Mouse (Mus musculus) urinary bladder, postnatal 36 days (tissue): ENCODE results near the gene Myo1d.
A peak's percentile ranks its signal among the peaks of the same experiment; 100 is the strongest.

Source experiments
- DNase-seq, 2 experiments: peaks; one replicate each; pipeline ENCODE4 v3.0.0; 2022; ENCODE audit warnings: low spot score in 2 of 2, mixed read lengths in 1 of 2

The Myo1d gene

DNA sequence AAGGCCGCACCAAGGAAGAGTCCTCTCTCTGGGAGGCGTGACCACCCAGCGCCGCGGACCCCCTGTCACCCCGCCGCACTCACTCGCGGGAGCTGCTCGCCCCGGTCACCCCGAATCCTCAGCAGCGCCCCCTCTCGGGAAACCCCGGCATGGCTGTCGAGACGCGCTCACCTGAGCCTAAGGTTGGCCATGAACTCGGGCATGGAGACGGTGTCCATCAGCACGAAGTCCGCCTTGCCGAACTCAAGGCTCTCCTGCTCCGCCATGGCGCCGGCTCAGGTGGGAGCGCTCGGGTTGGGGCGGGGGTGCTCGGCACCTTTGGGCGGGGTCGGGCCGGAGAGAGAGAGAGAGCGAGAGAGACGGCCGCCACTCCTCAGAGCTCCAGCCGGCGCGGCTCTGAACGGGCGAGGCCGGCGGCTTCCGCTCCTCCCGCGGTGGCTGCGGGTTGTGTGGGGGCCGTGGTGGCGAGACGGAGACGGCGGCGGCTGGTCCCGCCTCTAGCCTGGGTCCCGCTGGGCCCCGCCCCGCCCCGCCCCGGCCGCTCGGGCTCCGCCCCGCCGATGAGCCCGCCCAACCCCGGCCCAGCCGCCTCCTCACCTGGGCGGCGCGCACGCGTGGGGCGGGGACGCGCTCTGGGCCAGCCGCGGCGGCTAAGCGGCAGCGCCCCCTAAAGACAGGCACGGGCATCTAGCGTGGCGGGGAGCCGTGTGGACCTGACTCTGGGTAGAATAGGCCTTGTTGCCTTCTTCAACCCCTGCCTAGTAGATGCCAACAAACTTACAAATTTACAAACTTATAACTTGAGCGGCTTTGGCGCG is at the start of gene Myo1d:
Gene Myo1d, minus strand, starts transcription at position 499 of the 818 bp plus-strand sequence.
- peak; percentile 82 to 89 for DNase-seq

DNA sequence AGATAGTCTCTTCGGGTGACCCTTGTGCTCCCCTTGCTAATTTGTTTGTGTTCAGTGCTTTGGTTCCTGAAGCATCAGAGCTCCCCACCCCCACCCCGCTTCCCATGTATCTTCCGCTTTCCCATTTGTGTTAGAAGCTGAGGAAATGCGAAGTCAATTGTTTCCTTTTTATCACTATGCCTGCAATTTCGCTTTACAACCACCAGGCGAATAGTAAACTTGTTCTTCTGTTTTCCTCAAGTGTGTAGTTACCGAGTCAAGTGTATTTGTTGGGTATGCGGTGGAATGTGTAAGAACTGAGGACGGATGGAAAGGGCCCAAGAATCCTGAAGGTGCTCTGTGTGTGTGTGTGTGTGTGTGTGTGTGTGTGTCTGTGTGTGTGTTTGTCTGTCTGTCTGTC is 42.0 kb upstream of the Myo1d start:
- DNase-seq, result no peak

DNA sequence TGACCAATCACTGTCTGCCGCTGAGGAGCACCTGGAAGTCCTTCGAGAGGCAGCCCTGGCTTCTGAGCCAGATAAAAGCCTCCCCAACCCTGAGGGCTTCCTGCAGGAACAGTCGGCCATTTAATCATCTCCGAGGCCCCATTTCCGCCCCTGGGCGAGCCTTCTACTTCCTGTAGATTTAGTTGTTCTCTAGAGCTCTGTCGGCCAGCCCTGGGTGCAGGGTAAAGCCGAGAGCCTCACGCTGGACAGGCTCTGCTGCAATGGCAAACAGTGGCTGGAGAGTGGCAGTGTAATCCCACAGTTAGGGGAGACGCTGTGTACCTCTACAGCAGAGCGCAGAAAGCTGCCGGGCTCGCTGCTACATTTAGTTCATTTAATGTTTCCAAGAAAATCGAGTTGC is 41.5 kb upstream of the Myo1d start:
- DNase-seq, result no peak

DNA sequence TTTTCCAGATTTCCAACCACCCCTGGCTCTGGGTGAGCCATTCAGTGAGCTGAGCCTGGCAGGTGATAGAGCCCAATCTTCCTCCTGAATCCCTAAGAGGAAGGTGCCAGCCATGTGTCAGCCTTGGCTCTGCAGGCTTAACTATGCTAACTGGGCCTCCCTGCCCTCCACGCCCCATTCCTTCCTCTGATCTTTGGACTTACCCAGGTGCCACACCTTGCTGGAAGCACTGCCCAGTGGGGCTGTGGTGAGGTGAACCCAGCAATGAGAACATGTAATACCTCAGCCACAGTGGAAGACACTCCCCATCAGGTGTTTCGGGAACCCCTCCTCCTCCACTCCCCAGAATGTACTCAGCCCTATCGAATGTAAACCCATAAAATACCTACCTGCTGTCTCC is 40.3 kb upstream of the Myo1d start:
- DNase-seq, result peak in 1 of 2 experiments; percentile 20

DNA sequence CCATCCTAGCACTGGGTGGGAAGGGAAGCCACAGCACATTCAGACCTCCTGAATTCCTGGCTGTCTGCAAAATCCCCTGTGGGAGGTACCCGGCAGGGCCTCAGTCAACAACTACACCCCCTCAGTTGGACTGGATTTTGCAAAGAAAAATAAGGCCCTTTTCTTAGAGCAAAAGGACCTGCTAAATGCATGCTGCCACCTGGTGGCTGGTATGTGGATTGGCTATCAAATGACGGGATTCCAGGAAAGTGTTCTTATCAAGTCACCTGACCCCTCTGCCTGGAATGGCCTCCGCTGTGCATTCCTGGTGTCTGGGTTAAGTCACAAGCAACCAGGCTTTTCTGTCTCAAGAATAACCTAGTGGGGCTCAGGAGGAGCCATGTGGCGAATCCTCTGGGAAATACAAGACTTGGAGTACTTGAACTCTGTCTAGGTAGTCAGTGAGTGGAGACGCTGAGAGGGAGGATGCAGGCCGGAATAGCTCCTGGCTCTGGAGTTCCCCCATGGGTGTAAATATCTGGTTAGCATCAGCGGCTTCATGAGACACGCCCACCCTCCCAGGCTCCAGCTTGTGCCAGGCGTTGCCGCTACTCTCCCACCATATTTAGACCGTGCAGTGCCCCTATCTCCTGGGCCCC is 38.4 kb upstream of the Myo1d start:
- DNase-seq, result peak; percentile 68 to 76

DNA sequence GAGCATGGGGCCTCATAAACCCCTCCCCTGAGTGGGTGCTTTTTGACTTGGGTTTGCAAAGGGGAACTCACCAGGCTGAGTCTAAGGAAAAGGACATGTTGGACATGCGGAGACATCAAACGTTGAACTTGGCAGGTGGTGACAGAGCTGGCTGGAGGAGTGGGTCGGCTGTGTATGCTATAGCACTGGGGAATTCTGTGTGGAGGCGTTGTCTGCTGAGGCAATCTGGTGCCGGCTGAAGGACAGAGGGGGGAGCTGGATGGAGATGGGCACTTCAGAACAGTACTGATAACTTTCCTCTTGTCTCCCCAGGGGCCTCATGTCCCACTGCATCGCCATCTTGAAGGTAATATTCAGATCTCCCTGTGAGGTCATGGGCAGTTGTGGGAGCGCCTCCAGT is 35.5 kb upstream of the Myo1d start:
- no peak for DNase-seq

DNA sequence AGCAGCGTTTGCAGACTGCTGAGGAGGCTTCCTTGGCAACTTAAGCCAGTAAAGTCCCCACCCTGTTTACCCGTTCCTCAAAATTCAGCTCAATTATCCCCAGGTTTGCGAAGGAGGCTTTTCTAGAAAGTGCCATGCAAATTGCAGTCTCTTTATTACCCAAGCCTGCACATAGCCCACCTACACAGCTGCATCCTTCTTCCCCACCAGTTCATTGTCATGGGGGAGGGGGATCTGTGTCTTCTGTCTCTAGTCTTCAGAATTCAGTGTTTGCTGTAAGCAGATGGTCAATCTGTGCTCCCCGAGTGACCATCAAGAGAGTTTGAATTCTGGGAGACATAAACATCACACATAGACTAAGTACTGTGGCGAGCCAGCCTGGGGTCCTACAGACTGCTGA is 31.3 kb upstream of the Myo1d start:
- no peak for DNase-seq

DNA sequence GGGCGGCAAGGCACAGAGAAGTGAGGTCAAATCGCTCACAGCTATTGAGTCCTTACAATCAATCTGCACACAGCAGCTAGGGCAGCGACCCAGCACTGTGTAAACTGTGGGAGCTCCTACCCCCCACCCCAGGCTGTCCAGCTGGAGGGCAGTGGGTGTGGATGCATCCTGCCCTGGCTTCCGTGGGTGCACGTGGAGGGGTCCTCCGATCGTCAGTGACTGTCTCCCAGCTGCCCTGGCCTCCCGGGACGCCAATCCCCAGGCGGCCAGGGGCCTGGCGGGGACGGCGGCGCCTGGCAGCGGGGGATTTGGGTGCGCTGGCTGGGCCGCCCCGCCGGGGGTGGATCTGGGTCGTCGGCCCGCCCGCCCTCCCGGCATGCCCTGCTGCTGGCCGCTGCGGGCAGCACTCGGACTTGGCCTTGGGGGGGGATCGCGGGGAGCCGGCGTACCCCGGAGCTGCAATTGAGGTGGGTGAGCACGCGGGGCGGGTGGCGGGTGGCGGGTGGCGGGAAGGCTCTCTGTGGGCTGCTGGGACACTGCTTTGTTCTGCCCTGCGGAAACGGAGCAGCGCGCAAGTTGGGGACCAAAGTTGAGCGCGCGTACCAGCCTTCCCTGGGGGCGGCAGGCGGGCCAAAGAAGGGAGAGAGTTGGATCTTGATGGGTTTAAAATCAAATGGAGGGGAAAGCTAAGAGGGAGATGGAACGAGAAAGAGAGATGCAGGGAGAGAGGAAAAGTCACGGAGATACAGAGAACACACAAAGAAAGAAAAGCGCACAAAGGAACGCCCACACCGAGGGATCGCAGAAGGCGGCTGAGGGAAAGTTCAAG is 30.4 kb upstream of the Myo1d start, which contains the start of gene Tmem98:
Gene Tmem98, plus strand, starts transcription at position 183 of the 829 bp plus-strand sequence.
- DNase-seq, result peak; percentile 30 to 31

DNA sequence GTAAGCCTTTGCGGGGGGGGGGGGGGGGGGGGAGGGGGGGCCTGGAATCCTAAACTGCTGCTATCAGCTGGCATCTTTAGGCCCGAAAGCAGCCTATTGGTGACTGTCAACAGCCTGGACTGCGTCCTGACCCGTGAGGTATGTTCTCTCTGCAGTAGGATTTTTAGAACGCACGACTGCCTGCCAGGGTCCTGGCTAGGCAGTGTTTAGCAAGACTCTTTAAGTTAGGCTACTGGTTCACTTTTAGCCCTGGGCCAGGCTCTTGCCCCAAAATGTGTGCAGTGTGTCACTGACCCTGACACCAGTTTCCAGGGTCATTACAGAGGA is 29.8 kb upstream of the Myo1d start:
- no peak for DNase-seq

DNA sequence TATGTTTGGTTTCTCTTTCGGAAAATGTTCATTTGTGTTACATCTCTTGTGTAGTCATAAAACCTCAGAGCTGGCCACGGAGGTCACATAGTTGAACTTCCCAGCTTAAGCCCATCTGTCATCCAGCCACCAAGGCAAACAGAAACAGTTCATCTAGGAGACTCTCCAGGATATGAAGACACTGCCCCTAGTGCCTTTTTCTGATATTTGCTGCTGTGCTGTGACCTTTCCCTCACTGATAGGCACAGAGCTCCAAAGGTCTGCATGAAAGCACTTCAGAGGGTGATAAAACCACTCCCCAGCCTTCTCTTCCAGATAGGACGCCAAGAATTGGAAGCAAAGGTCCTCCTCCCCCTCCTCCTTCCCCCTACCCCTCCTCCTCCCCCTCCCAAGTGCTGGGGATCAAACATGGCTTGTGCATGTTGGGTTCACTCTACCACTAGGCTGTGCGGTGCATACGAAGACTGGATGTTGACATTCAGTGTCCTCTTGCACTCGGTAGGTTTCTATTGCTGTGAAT is 28.8 kb upstream of the Myo1d start:
- DNase-seq, result no peak

DNA sequence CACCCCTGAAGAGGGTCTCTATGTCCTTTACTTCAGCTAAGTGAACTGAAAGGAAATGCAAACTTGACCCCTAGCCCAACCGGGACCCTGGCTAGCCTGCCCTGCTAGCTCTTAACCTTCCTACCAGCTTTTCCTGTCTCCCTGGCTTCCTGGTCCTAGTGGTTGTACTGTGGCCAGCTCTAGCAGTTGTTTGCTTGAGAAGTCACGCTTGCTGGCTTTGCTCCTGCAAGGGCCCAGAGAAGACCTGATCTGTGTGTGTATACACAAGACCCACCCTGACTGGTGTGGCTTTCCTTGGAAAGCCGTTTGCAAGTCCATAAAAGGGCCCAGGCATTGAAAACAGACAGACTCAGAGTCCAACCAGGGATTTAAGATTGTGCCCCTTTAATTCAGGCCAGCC is 22.9 kb upstream of the Myo1d start:
- peak; percentile 58 to 62 for DNase-seq

DNA sequence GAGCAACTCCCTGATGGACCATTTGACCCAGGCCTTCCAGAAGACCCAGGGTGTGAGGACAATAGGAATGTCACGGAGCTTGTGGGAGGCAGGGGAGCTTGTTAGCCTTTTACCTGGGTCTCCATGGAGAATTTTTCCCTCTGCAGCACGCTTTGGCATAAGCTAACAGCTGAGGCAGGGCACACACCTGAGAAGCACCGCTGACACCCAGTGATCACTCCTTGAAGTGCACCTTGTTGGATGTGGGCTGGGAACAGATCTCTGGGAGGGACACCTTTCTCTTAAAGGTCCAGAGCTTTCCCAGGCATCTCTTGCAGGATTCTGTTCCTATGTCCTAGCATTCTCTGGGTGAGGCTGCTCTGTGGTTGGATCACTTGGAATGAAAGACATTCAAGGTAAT is 20.2 kb upstream of the Myo1d start:
- no peak for DNase-seq

DNA sequence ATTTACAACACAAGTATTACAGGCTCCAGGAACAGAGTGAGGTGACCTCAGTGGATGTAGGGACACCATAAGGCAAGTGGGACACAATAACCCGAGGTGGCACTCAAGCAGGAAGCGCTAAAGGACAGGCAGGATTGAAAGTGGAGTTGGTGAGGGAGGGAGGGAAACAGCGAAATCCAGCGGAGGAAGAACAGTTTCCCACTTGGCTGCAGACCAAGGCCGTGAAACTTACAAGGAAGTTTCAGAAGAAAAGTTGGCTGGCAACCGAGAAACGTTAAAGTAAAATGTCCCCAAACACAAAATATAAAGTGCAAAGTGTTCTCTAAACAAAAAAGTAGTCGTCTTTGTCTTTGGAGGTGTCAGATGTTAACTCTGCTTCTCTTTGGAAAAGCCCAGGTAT is 15.6 kb upstream of the Myo1d start:
- DNase-seq, result no peak

DNA sequence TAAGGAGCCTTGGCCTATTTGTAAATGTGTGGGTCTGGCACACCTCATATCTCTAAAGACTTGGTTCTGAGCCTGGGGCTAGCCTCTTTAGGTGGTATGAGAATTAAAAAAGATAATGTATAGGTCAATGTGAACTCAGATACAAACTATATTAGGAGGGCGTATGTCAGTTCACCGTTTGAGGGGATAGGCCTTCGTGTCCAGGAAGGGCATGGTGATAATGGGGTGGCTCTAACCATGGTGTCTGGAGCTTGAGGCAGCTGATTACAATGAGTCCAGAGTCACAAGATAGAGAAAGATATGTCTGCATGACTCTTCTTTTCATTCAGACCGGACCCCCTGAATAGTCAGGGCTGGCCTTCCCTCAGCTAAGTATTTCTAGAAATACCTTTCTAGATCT is 14.5 kb upstream of the Myo1d start:
- DNase-seq, result no peak

DNA sequence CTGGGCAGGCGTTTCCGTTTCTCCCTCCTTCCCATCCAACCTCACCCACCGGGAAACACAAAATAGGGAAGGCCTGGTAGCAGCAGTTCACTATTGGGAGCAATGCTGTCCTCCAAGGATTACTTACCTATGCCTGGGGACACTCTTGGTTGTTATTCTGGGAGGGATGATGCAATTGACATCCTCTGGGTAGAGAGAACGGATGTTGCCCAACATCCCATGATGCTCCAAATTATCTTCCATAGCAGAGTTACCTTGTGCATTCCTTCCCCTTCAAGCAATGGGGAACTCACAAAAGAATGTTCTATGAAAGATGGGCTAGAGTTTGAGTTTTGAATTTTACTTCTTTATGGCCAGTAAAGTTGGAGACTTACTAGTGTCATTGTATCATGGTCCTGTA is 13.6 kb upstream of the Myo1d start:
- DNase-seq, result no peak

DNA sequence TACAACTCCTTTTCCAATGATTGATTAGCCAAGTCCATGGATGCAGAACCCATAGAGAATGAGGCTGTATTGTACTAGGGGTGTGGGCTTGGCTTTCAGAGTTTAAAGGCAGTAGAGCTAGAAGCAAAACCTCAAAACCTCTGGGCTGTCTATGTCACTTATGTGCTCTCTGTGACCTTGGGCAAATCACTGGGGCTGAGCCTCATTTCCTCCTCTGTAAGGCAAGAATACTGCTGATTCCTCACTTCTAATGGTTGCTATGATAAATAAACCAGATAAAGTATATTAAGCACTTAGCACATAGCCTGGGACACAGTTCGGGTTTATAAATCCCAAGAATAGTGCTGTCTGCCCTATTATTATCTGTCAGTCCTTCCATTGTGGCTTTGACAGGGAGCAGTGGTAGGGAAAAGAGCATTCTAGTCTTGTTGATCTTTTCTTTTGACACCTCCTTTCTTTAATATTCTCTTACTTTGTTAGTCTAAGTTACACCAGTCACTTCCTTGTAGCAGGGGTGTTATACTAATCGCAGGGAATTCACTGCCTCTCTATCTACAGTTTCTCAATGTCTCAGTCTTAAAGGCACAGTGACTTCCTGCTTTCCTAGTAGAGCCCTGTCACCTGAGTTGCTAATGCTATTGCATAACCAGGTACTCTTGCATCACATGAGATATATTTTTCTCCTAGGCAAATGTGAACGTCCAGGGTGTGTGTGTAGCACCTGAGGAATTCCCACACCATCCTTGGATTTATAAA is 12.0 kb upstream of the Myo1d start:
- DNase-seq, result no peak

DNA sequence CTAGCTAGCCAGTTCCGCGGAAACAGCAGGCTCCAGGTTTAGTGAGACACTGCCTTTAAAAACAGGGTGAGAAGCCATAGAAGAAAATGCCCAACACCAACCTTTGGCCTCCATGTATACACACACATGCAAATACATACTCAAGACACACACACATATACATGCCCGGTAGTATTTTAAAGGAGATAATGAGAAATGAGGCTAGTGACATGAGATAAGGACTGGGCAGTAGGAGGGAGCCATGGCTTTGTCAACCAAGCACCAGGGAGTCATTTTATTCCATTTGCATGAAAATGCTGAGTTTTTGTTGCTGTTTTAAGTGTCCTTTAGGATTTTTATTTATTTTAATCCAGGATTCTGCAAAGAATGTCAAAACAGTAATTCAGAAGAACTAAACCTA is 10.6 kb upstream of the Myo1d start:
- DNase-seq, result no peak

DNA sequence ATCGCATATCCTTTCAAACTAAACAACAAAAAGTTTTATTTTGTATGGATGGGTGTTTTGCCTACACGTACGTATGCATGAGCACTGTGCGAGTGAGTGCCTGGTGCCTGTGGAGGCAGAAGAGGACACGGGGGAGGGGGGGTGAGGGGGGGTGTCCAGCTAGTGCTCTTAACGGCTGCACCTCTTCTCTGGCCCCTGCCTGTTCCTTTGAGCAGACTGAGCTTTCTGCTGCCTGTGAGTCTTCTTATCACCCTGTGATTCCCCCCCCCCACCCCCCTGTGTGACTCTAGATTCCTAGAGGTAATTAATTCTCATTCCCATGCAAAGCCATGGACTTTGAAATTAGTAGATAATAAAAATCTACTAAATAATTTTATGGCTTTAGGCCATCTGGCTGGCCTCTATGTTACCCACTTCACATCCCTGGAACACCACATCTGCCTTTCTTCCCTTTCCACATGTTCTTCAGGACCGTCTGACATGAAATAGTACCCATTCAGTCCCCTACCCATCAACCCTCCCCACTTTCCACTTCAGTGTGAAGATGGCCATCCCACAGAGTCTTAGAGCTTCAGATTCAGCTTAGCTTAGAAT is 9.9 kb upstream of the Myo1d start:
- no peak for DNase-seq

DNA sequence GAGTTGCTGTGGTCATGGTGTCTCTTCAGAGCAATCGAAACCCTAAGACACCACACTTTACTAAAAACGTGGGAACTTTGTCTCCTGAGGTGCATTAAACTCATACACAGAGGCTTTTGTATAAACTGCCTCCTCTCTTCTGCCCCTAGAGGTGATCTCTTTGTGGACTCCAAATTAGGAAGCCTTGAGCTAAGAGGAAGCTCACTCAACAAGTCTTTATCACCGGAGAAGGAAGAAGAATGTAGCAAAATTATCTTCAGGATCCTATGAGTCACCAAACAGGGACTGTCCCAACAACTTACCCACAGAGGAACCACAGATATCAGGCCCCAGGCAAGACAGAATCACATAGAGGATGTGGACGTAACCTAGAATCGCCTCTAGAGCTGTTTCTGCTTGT is 5.8 kb upstream of the Myo1d start:
- DNase-seq, result no peak

DNA sequence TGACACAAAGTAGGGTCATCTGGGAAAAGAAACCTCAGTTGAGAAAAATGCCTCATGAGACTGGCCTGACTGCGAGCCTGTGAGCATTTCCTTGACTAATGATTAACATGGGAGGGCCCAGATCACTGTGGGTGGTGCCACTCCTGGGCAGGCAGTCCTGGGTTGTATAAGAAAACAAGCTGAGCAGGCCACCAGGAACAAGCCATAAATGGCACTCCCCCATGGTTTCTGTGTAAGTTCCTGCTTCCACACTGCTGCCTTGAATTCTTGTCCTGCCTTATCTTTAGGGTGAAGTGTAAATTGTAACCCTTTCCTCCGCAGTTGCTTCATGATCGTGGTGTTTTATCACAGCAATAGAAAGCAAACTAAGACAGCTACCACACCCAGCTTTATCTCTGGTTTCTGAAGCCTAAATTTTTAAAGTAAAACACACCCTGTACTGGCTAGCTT is 4.5 kb upstream of the Myo1d start:
- peak; percentile 53 to 64 for DNase-seq

DNA sequence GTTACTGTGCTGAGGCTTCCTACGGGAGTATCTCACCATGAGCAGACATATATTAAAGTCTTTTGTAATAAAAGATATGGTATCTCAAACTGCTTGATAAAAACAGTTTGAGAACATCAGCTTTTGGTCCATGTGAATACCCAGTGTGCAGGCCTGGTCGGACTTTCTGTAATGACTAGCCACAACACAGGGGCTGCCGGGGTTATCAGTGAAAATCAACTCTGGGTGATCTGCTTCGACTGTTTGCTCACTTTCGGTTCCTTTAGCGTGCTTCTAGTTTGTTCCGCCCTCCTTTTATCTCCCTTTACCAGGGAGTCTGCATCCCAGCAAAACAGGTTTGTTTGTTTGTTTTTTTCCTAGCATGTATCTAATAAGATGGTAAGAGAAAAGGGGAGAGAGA is 3.6 kb upstream of the Myo1d start:
- no peak for DNase-seq
